Mouse (Mus musculus) lung, postnatal 0 days (tissue): ENCODE results near the gene Atxn7l1.

Experiments
- CTCF ChIP-seq: IDR thresholded peaks from 2 replicates; pipeline ENCODE4 v1.5.1; 2016; ENCODE audit warnings: antibody characterized with exemption, mild to moderate bottlenecking
- EP300 ChIP-seq: IDR thresholded peaks from 2 replicates; pipeline ENCODE4 v1.6.1; 2016; ENCODE audit warnings: antibody characterized with exemption, mild to moderate bottlenecking, control low read depth

GRCm38 (mm10) chr12:33173720-33174141 is 26.2 kb downstream of the Atxn7l1 start:
- TF ChIP-seq CTCF (no peak), EP300 (peak; percentile 87)
